Mouse (Mus musculus): ENCODE results near the gene Gckr. TPM values are rescaled to one million over a fixed set of nuclear protein-coding genes. Genes with fewer than 3 reads are reported as not detected.

Gckr gene
- polyA plus RNA-seq (2015; fragmentation: Nextera tagmentation; extraction: Ambion mirVana), result 0.27 TPM in 1 of 2 replicates, not detected in the other

- no peak for ATAC-seq (ENCODE audit: low read depth)
- Histone ChIP-seq H3K27me3 (no peaks in the 10 kb centered on the region), H3K27ac (replicated peaks) (no peak within 1 kb of the TSS; the same call in 1 of the 2 replicates), H3K9me3 (no peaks in the 10 kb centered on the region), H3K9ac (peak within 1 kb of the TSS; percentile 92; the same call in 1 of the 2 replicates), H3K4me2 (peak within 1 kb of the TSS; percentile 85), H3K36me3 (peaks cover 20% of the 10 kb centered on the region), H3K4me1 (replicated peaks) (peaks cover 21% of the 10 kb centered on the region), H3K4me3 (peak within 1 kb of the TSS; percentile 69)
- 82% methylated on average over 13 of the region's 13 CpGs for whole genome bisulfite sequencing
Measured at GRCm38 (mm10) chr5:31297047-31297757, at the start of gene Gckr. Gckr (plus strand) TSS chr5:31297443.

- H3K4me1 ChIP-seq (replicated peaks), result peaks cover 11% of the 10 kb centered on the region
- H3K9ac ChIP-seq, result no peak overlapping the region
- no peaks in the 10 kb centered on the region for H3K9me3 ChIP-seq
- peaks cover 98% of the 10 kb centered on the region for H3K36me3 ChIP-seq
- 78% methylated on average over 4 of the region's 4 CpGs for WGBS
- no peaks in the 10 kb centered on the region for H3K27me3 ChIP-seq
- ATAC-seq (ENCODE audit: low read depth), result 0 out of 2 replicates have a peak, but pooled peaks have one; percentile 28
- H3K4me2 ChIP-seq, result no peak overlapping the region
- no peak overlapping the region for H3K4me3 ChIP-seq
- no peak overlapping the region for H3K27ac ChIP-seq (replicated peaks)
Measured at GRCm38 (mm10) chr5:31250716-31251115, 46.5 kb upstream of the Gckr start.

DNA sequence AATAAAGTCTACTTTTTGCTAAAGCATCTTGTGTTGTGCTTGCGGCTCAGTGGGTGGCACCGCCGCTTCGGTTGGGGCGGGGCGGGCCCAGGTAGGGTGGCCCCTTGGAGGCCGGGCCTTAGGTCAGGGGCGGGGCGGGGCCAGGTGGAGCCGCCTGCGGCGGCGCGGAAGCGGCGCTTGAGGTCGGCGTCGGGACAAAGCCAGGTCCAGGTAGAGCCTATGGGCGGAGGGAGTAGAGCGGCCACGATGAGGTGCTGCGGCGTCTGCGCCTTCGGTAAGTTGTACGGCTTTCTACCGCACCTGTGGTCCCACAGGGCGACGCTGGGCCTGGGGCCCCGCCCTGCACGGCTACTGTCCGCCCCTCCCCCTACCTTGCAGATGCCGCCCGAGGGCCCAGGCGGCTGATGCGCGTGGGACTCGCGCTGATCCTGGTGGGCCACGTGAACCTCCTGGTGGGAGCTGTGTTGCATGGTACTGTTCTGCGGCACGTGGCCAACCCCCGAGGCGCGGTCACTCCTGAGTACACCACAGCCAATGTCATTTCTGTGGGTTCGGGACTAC lies 45.6 kb upstream of the Gckr start, which contains the start of gene Krtcap3:
TSS of gene Krtcap3 (plus strand) at position 151 of the 561 bp plus-strand sequence.
- Histone ChIP-seq H3K27ac (replicated peaks) (no peak within 1 kb of the TSS), H3K4me3 (peak within 1 kb of the TSS; percentile 7)
- peak; percentile 45 for ATAC-seq (ENCODE audit: low read depth)

GRCm38 (mm10) chr5:31252151-31252550 lies 45.1 kb upstream of the Gckr start:
- whole genome bisulfite sequencing, result 47% methylated on average over 10 of the region's 10 CpGs
- no peak overlapping the region for H3K4me2 ChIP-seq
- peak overlapping the region; percentile 38; the same call in 1 of the 2 replicates for H3K9ac ChIP-seq
- H3K9me3 ChIP-seq, result no peaks in the 10 kb centered on the region
- no peaks in the 10 kb centered on the region for H3K27me3 ChIP-seq
- peak; percentile 15; the same call in 1 of the 2 replicates for ATAC-seq (ENCODE audit: low read depth)
- H3K4me3 ChIP-seq, result peak overlapping the region; percentile 7; the same call in 1 of the 2 replicates
- peaks cover 11% of the 10 kb centered on the region for H3K4me1 ChIP-seq (replicated peaks)
- no peak overlapping the region for H3K27ac ChIP-seq (replicated peaks)
- peaks cover 95% of the 10 kb centered on the region for H3K36me3 ChIP-seq

More for the DNA sequence above, 45.6 kb upstream of the Gckr start, which contains the start of gene Krtcap3:
- peak within 1 kb of the TSS; percentile 32 for H3K4me2 ChIP-seq
- H3K4me1 ChIP-seq (replicated peaks), result peaks cover 11% of the 10 kb centered on the region
- H3K36me3 ChIP-seq, result peaks cover 97% of the 10 kb centered on the region
- peak within 1 kb of the TSS; percentile 38 for H3K9ac ChIP-seq
- no peaks in the 10 kb centered on the region for H3K9me3 ChIP-seq
- 10% methylated on average over 47 of the region's 47 CpGs for WGBS
- no peaks in the 10 kb centered on the region for H3K27me3 ChIP-seq

GRCm38 (mm10) chr5:31252795-31253545 lies 44.3 kb upstream of the Gckr start:
- WGBS, result 85% methylated on average over 16 of the region's 16 CpGs
- no peak overlapping the region for H3K4me3 ChIP-seq
- no peak overlapping the region for H3K9ac ChIP-seq
- peaks cover 11% of the 10 kb centered on the region for H3K4me1 ChIP-seq (replicated peaks)
- H3K27me3 ChIP-seq, result no peaks in the 10 kb centered on the region
- no peaks in the 10 kb centered on the region for H3K9me3 ChIP-seq
- no peak overlapping the region for H3K4me2 ChIP-seq
- H3K27ac ChIP-seq (replicated peaks), result no peak overlapping the region
- no peak for ATAC-seq (ENCODE audit: low read depth)
- peaks cover 95% of the 10 kb centered on the region for H3K36me3 ChIP-seq

DNA sequence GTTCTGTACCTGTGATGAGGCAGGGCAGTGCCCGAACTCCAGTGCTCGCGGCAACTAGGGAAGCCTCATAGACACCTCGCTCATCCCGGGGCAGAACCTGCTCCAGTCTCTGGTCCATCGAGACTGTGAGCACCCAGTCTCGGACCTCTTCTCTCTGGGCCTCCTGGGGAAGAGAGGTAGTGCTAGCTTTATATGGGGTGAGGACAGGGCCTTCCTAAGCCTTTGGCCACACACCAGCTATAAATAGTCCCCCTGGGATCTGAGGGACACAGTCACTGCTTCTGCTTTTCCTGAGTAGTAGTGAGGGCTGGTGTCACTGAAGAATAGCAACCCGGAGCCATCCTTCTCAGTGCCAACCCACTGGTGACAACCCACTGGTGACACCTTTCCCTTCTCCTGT lies 43.4 kb upstream of the Gckr start:
- H3K27ac ChIP-seq (replicated peaks), result no peak overlapping the region
- no peak overlapping the region for H3K4me2 ChIP-seq
- no peaks in the 10 kb centered on the region for H3K27me3 ChIP-seq
- no peaks in the 10 kb centered on the region for H3K9me3 ChIP-seq
- peaks cover 92% of the 10 kb centered on the region for H3K36me3 ChIP-seq
- H3K4me1 ChIP-seq (replicated peaks), result peaks cover 11% of the 10 kb centered on the region
- ATAC-seq (ENCODE audit: low read depth), result no peak
- no peak overlapping the region for H3K9ac ChIP-seq
- H3K4me3 ChIP-seq, result no peak overlapping the region
- WGBS, result 94% methylated on average over 8 of the region's 8 CpGs

- Histone ChIP-seq H3K4me1 (replicated peaks) (peaks cover 11% of the 10 kb centered on the region), H3K4me3 (no peak overlapping the region), H3K4me2 (no peak overlapping the region), H3K9me3 (no peaks in the 10 kb centered on the region), H3K36me3 (peaks cover 91% of the 10 kb centered on the region), H3K27ac (replicated peaks) (no peak overlapping the region), H3K27me3 (no peaks in the 10 kb centered on the region), H3K9ac (no peak overlapping the region)
- WGBS, result 83% methylated on average over 7 of the region's 7 CpGs
- ATAC-seq (ENCODE audit: low read depth), result no peak
Measured at GRCm38 (mm10) chr5:31254452-31254851, 42.8 kb upstream of the Gckr start.

DNA sequence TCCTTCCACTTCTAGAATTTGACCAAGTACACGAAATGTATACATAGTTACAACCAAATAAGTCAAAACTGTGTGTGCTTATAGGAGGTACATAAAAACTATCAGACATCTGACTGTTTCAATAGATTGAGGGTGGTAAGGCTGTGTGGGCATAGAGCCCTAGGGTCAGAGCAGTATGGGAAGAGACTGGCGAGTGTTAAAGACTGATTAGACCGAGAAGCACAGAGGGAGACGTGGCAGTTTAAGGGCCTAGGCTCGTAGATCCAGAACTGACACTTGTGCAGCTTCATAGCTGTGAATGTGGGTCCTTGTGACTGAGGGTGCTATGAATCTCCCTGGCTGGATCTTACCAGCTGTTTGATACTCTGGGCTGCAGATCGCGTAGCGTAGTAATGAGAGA lies 42.3 kb upstream of the Gckr start:
- no peak overlapping the region for H3K9ac ChIP-seq
- H3K36me3 ChIP-seq, result peaks cover 91% of the 10 kb centered on the region
- no peak overlapping the region for H3K27ac ChIP-seq (replicated peaks)
- no peak overlapping the region for H3K4me3 ChIP-seq
- H3K9me3 ChIP-seq, result no peaks in the 10 kb centered on the region
- no peak overlapping the region for H3K4me2 ChIP-seq
- 89% methylated on average over 8 of the region's 8 CpGs for WGBS
- peaks cover 11% of the 10 kb centered on the region for H3K4me1 ChIP-seq (replicated peaks)
- no peaks in the 10 kb centered on the region for H3K27me3 ChIP-seq
- no peak for ATAC-seq (ENCODE audit: low read depth)

DNA sequence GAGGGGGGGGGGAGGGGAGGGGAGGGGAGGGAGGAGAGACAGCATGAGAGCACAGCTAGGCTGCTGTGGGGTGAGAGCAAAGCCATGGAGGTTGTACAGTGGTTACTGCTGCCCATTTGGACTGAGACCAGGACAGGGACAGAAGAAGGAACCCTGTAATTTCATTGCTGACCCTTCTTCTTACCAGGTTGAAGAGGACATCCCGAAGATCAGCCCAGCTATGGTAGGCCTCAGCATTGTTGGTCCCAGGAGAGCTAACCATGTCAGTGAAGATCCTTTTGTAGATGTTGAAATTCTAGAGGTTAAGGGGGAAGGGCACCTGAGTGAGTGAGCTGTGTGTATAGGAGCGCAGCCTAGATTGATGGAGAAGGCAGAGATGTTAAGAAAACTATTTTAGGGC lies 41.9 kb upstream of the Gckr start:
- 89% methylated on average over 2 of the region's 2 CpGs for WGBS
- Histone ChIP-seq H3K27me3 (no peaks in the 10 kb centered on the region), H3K9me3 (no peaks in the 10 kb centered on the region), H3K36me3 (peaks cover 91% of the 10 kb centered on the region), H3K9ac (no peak overlapping the region), H3K4me3 (no peak overlapping the region), H3K4me2 (no peak overlapping the region), H3K4me1 (replicated peaks) (peaks cover 11% of the 10 kb centered on the region), H3K27ac (replicated peaks) (no peak overlapping the region)
- ATAC-seq (ENCODE audit: low read depth), result no peak

DNA sequence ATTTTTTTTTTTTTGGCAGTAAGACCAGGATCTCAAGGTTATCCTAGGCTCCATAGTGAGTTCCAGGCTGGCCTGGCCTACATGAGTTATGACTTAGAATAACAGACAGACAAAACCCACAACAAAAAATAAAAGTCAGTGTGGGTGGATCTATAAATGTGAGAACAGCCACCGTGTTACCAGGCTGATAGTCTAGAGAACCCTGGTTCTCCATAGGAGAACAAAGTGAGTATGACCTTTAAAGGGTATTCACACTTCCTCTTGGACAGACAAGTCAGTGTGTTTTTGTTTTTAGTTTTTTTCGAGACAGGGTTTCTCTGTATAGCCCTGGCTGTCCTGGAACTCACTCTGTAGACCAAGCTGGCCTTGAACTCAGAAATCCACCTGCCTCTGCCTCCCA lies 41.3 kb upstream of the Gckr start:
- Histone ChIP-seq H3K9ac (no peak overlapping the region), H3K36me3 (peaks cover 91% of the 10 kb centered on the region), H3K27me3 (no peaks in the 10 kb centered on the region), H3K9me3 (no peaks in the 10 kb centered on the region), H3K4me1 (replicated peaks) (peaks cover 10% of the 10 kb centered on the region), H3K4me2 (no peak overlapping the region), H3K4me3 (no peak overlapping the region), H3K27ac (replicated peaks) (no peak overlapping the region)
- WGBS, result 92% methylated on average over 2 of the region's 2 CpGs
- no peak for ATAC-seq (ENCODE audit: low read depth)

DNA sequence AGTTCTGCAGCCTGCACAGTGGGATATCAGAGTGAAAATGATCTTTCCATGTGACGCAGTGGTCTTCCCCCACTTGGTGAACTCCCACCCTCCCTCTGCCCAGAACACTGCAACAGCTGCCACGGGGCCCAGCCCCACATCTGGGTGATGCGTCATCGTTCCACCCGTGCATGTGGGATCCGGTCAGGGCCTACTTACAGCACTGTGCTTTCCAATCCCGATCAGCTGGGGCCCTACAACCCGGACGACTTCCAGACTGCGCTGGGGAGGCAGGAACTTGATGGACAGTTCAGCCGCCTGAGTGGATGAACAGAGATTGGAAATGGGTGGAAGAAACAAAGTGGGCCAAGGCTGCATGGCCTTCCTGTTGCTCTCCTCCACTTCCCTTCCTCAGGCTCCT lies 39.6 kb upstream of the Gckr start:
- H3K36me3 ChIP-seq, result peaks cover 91% of the 10 kb centered on the region

DNA sequence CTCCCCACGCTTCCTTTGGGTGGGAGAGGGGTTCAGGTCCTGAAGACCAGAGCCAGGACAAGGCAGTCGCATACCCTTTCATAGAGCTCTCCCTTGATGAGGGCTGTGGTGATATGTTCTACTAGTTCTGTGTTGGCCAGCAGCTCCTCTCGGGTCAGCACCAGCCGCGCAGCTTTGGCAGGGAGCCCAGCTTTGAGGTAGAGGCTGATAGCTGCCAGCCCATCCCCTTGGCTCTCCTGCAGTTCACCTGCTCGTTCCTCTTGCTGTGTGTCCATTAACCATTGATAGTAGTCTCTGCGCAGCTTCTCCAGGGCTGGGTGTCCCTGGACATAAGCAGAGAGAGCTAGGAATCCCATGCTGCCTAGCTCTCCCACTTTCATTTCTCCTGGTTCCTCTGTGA lies 31.1 kb upstream of the Gckr start:
- no peak for ATAC-seq (ENCODE audit: low read depth)
- 94% methylated on average over 7 of the region's 7 CpGs for WGBS
- H3K9ac ChIP-seq, result no peak overlapping the region

More for the DNA sequence above, 39.6 kb upstream of the Gckr start:
- ATAC-seq (ENCODE audit: low read depth), result no peak
- Histone ChIP-seq H3K27ac (replicated peaks) (no peak overlapping the region), H3K9ac (no peak overlapping the region), H3K4me1 (replicated peaks) (no peaks in the 10 kb centered on the region), H3K4me3 (no peak overlapping the region), H3K9me3 (no peaks in the 10 kb centered on the region), H3K27me3 (no peaks in the 10 kb centered on the region), H3K4me2 (no peak overlapping the region)
- WGBS, result 93% methylated on average over 11 of the region's 11 CpGs

More for the DNA sequence above, 31.1 kb upstream of the Gckr start:
- Histone ChIP-seq H3K36me3 (peaks cover 96% of the 10 kb centered on the region), H3K4me1 (replicated peaks) (no peaks in the 10 kb centered on the region), H3K4me3 (no peak overlapping the region), H3K4me2 (no peak overlapping the region), H3K9me3 (no peaks in the 10 kb centered on the region), H3K27me3 (no peaks in the 10 kb centered on the region), H3K27ac (replicated peaks) (no peak overlapping the region)
